Mouse (Mus musculus): ENCODE measurements around the gene Dusp21. TPM values are rescaled to one million over a fixed set of nuclear protein-coding genes. Genes with fewer than 3 reads are reported as not detected.
A peak's percentile ranks its signal among the peaks of the same experiment; 100 is the strongest.

Dusp21 gene
- polyA plus RNA-seq, 2 experiments = not detected

DNA sequence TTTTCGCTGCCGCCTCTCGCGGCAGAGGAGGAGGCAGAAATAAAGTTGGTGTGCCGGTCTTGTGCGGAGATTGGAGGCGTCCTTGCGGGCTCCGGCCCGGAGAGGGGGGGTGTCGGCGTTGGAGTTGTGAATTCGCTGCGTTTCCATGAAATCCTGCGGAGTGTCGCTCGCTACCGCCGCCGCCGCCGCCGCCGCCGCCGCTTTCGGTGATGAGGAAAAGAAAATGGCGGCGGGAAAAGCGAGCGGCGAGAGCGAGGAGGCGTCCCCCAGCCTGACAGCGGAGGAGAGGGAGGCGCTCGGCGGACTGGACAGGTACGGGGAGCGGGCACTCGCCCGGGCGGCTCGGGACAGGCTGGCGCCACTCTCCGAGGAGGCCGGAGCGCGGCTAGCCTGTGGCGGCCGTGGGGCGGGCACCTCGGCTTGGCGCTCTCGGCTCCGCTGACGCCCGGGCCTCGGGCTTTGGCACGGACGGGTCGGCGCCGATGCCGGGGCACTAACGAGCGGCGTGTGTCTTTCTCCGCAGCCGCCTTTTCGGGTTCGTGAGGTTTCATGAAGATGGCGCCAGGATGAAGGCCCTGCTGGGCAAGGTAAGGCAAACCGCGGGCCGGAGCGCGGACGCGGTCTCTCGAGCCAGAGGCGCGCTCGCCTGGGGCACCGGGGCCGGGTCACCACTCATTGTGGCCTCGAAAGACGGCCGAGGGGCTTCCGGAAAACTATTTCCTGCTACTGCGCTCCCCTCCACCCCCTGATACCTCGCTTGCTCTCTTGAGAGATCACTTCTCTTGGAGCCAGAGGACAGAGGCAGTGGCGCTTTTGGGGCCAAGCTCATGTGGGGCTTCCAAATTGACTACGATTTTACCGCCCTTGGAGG, 17.4 kb downstream of the Dusp21 start:
- H3K27ac ChIP-seq (replicated peaks; ENCODE audit: low read depth, low read length) = peak overlapping the region; percentile 98
- ATAC-seq (ENCODE audit: low FRiP score, low read depth) (peak; percentile 7), DNase-seq (ENCODE audit: low spot score) (peak; percentile 43)
- no peaks in the 10 kb centered on the region for H3K4me1 ChIP-seq (ENCODE audit: control insufficient read depth, insufficient read depth, low read length)
- no peaks in the 10 kb centered on the region for H3K9me3 ChIP-seq (ENCODE audit: control insufficient read depth, low read length)
- H3K4me2 ChIP-seq (replicated peaks; ENCODE audit: low read depth, low read length, severe bottlenecking) = peak overlapping the region; percentile 51
- H3K36me3 ChIP-seq (ENCODE audit: control insufficient read depth, insufficient read depth, low read length) = no peaks in the 10 kb centered on the region
- TF ChIP-seq POLR2A (IDR thresholded peaks at IDR 0.05; ENCODE audit: borderline replicate concordance, extremely low read depth, insufficient read depth, insufficient read length) = 0 out of 2 replicates have a peak, but pooled peaks have one; percentile 24
- peak overlapping the region; percentile 95 for H3K9ac ChIP-seq (ENCODE audit: low read depth, low read length, severe bottlenecking)
- peak overlapping the region; percentile 73 for H3K4me3 ChIP-seq (replicated peaks; ENCODE audit: low read length)
- 0% methylated on average over 36 of the region's 95 CpGs for WGBS
- H3K27me3 ChIP-seq (ENCODE audit: control insufficient read depth, insufficient read depth, low read length) = no peaks in the 10 kb centered on the region

GRCm38 (mm10) chrX:18163917-18164624, 18.4 kb downstream of the Dusp21 start:
- Histone ChIP-seq H3K4me2 (replicated peaks; ENCODE audit: low read depth, low read length, severe bottlenecking) (peak overlapping the region; percentile 51), H3K36me3 (ENCODE audit: control insufficient read depth, insufficient read depth, low read length) (no peaks in the 10 kb centered on the region), H3K9ac (ENCODE audit: low read depth, low read length, severe bottlenecking) (peak overlapping the region; percentile 95), H3K4me3 (replicated peaks; ENCODE audit: low read length) (peak overlapping the region; percentile 73), H3K9me3 (ENCODE audit: control insufficient read depth, low read length) (no peaks in the 10 kb centered on the region), H3K27me3 (ENCODE audit: control insufficient read depth, insufficient read depth, low read length) (no peaks in the 10 kb centered on the region), H3K27ac (replicated peaks; ENCODE audit: low read depth, low read length) (peak overlapping the region; percentile 98), H3K4me1 (ENCODE audit: control insufficient read depth, insufficient read depth, low read length) (no peaks in the 10 kb centered on the region)
- ATAC-seq (ENCODE audit: low FRiP score, low read depth) = no peak
- DNase-seq (ENCODE audit: low spot score) = peak; percentile 3
- TF ChIP-seq POLR2A (IDR thresholded peaks at IDR 0.05; ENCODE audit: borderline replicate concordance, extremely low read depth, insufficient read depth, insufficient read length) = no peak
- 1% methylated on average over 10 of the region's 10 CpGs for WGBS

- TF ChIP-seq POLR2A (IDR thresholded peaks at IDR 0.05; ENCODE audit: borderline replicate concordance, extremely low read depth, insufficient read depth, insufficient read length) = no peak
- 57% methylated on average over 2 of the region's 2 CpGs for WGBS
- Histone ChIP-seq H3K4me3 (replicated peaks; ENCODE audit: low read length) (peak overlapping the region; percentile 73; the same call in 1 of the 2 replicates), H3K27ac (replicated peaks; ENCODE audit: low read depth, low read length) (no peak overlapping the region), H3K36me3 (ENCODE audit: control insufficient read depth, insufficient read depth, low read length) (no peaks in the 10 kb centered on the region), H3K4me2 (replicated peaks; ENCODE audit: low read depth, low read length, severe bottlenecking) (peak overlapping the region; percentile 51; the same call in 1 of the 2 replicates), H3K9ac (ENCODE audit: low read depth, low read length, severe bottlenecking) (no peak overlapping the region), H3K9me3 (ENCODE audit: control insufficient read depth, low read length) (no peaks in the 10 kb centered on the region), H3K27me3 (ENCODE audit: control insufficient read depth, insufficient read depth, low read length) (no peaks in the 10 kb centered on the region), H3K4me1 (ENCODE audit: control insufficient read depth, insufficient read depth, low read length) (no peaks in the 10 kb centered on the region)
- DNase-seq (ENCODE audit: low spot score) = no peak
- no peak for ATAC-seq (ENCODE audit: low FRiP score, low read depth)
Measured at GRCm38 (mm10) chrX:18165121-18165520, 19.5 kb downstream of the Dusp21 start.

- WGBS = 84% methylated on average over 3 of the region's 3 CpGs
- ATAC-seq (ENCODE audit: low FRiP score, low read depth) = no peak
Measured at GRCm38 (mm10) chrX:18166961-18167360, 21.3 kb downstream of the Dusp21 start.

DNA sequence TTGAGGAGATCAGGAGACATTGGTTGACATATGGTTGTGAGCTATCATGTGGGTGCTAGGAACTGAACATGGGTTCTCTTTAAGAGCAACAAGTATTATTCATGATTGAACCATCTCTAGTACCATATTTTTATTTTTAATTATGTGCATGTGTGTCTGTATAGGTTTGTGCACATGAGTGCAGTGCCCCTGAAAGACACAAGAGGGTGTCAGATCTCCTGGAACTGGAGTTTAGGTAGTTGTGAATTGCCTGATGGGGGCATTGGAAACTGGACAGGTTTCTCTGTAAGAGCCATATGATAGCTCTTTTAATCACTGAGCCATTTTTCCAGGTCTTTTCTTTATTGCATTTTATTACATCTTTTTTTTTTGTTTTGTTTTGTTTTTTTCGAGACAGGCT, 23.3 kb downstream of the Dusp21 start:
- WGBS = 88% methylated on average over 1 of the region's 1 CpGs
- no peak for DNase-seq (ENCODE audit: low spot score)
- no peak for ATAC-seq (ENCODE audit: low FRiP score, low read depth)
- Histone ChIP-seq H3K9me3 (ENCODE audit: control insufficient read depth, low read length) (no peaks in the 10 kb centered on the region), H3K36me3 (ENCODE audit: control insufficient read depth, insufficient read depth, low read length) (no peaks in the 10 kb centered on the region), H3K4me3 (replicated peaks; ENCODE audit: low read length) (no peak overlapping the region), H3K27ac (replicated peaks; ENCODE audit: low read depth, low read length) (no peak overlapping the region), H3K4me2 (replicated peaks; ENCODE audit: low read depth, low read length, severe bottlenecking) (no peak overlapping the region), H3K4me1 (ENCODE audit: control insufficient read depth, insufficient read depth, low read length) (no peaks in the 10 kb centered on the region), H3K27me3 (ENCODE audit: control insufficient read depth, insufficient read depth, low read length) (no peaks in the 10 kb centered on the region), H3K9ac (ENCODE audit: low read depth, low read length, severe bottlenecking) (no peak overlapping the region)
- TF ChIP-seq POLR2A (IDR thresholded peaks at IDR 0.05; ENCODE audit: borderline replicate concordance, extremely low read depth, insufficient read depth, insufficient read length) = no peak

More at GRCm38 (mm10) chrX:18166961-18167360, 21.3 kb downstream of the Dusp21 start:
- H3K4me2 ChIP-seq (replicated peaks; ENCODE audit: low read depth, low read length, severe bottlenecking) = no peak overlapping the region
- no peaks in the 10 kb centered on the region for H3K27me3 ChIP-seq (ENCODE audit: control insufficient read depth, insufficient read depth, low read length)
- H3K9ac ChIP-seq (ENCODE audit: low read depth, low read length, severe bottlenecking) = no peak overlapping the region
- H3K27ac ChIP-seq (replicated peaks; ENCODE audit: low read depth, low read length) = no peak overlapping the region
- H3K4me1 ChIP-seq (ENCODE audit: control insufficient read depth, insufficient read depth, low read length) = no peaks in the 10 kb centered on the region
- TF ChIP-seq POLR2A (IDR thresholded peaks at IDR 0.05; ENCODE audit: borderline replicate concordance, extremely low read depth, insufficient read depth, insufficient read length) = no peak
- DNase-seq (ENCODE audit: low spot score) = no peak
- H3K4me3 ChIP-seq (replicated peaks; ENCODE audit: low read length) = no peak overlapping the region
- H3K9me3 ChIP-seq (ENCODE audit: control insufficient read depth, low read length) = no peaks in the 10 kb centered on the region
- H3K36me3 ChIP-seq (ENCODE audit: control insufficient read depth, insufficient read depth, low read length) = no peaks in the 10 kb centered on the region

Measured in limb, embryonic 14.5 days (tissue).